Mouse (Mus musculus) bone marrow macrophage, adult 2 months (primary cell): ENCODE data around the gene Serpini1.

Source experiments
- CTCF ChIP-seq: IDR thresholded peaks from 2 replicates; pipeline ENCODE4 v1.5.1; 2012; ENCODE audit warnings: low read depth, mild to moderate bottlenecking, low read length, moderate library complexity
- POLR2A ChIP-seq: IDR thresholded peaks from 2 replicates; pipeline ENCODE4 v1.6.1; 2012; ENCODE audit warnings: mild to moderate bottlenecking, low read depth, low read length, borderline replicate concordance

GRCm38 (mm10) chr3:75534045-75534834 is 23.1 kb upstream of the Serpini1 start:
- TF ChIP-seq CTCF (no peak), POLR2A (no peak)
